Mouse (Mus musculus): ENCODE data around the gene Fam189a1. TPM values are rescaled to one million over a fixed set of nuclear protein-coding genes. Genes with fewer than 3 reads are reported as not detected.

Fam189a1 gene
- total RNA-seq, 2 experiments from 2014 or later, result 26.4 to 34.3 TPM

Small RNA genes lying within 50 kb of the gene (microRNA-seq; reads per million reads assigned to microRNA genes)
- not detected for gene Gm25249
